Mouse (Mus musculus) heart, adult 9 months (tissue): ENCODE data around the gene Arhgap45.
A peak's percentile ranks its signal among the peaks of the same experiment; 100 is the strongest.

ENCODE experiments used
- DNase-seq, 2 experiments: peaks; one replicate each; pipeline ENCODE4 v3.0.0; 2022; ENCODE audit warnings: low spot score in 2 of 2

Arhgap45 gene

GRCm38 (mm10) chr10:80055891-80056290 lies 39.4 kb downstream of the Arhgap45 start:
- no peak for DNase-seq

- DNase-seq: no peak
These were observed 40.1 kb downstream of the Arhgap45 start for GRCm38 (mm10) chr10:80056506-80056905.

- DNase-seq: no peak
These were observed 40.7 kb downstream of the Arhgap45 start for GRCm38 (mm10) chr10:80056976-80057682.

DNA sequence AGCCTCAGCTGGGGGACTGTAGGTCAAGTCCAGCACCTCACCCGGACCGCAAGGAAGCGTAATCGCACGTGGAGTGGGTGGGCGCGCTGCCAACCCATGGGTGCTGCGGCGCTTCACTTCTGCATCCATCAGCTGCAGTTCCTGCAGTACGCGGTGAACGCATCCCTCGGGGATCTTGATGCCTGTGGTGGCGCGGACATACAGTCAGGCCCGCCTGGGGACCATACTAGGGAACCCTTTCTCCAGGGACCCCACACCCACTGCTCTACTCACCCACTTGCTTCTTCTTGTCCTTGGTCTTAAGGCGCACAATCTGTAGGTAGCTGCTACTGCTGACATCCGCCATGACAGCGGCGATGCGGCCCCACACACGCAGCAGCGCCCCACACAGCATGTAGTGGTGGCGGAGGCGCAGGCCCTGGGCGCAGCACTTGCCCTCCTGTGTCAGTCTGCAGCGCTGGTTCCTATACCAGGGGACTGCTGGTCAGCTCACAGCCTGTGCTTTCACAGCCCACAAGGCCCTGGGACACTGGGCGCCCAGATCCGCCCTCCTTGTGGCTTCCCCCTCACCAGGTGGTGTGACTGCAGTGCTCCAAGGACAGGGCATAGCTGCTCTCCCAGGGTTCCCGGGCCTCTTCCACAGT lies 41.4 kb downstream of the Arhgap45 start:
- no peak for DNase-seq

DNA sequence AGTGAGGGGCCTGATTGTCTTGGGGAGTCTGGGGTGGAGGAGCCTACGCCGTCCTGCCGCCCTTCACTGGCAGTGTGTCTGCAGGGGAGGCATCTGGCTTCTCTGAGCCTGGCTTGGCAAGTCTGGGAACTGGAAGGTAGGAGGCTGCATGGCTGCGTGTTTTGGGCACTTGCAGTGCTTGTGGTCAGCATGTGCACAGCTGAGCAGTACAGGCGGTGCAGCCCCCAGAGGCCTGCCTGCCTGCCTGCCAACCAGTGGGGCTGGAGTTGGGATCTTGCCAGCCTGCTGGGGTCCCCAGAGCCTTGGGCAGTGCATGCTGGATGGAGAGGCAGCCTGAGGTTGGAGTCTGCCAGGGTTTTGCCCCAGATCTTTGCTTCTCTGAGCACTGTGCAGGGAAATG lies 46.7 kb downstream of the Arhgap45 start:
- DNase-seq: no peak

GRCm38 (mm10) chr10:80063877-80064650 lies 47.6 kb downstream of the Arhgap45 start:
- no peak for DNase-seq

- DNase-seq: no peak
These were observed 52.8 kb downstream of the Arhgap45 start for GRCm38 (mm10) chr10:80069251-80069650.

GRCm38 (mm10) chr10:80069948-80070450 lies 53.5 kb downstream of the Arhgap45 start:
- DNase-seq: no peak

DNA sequence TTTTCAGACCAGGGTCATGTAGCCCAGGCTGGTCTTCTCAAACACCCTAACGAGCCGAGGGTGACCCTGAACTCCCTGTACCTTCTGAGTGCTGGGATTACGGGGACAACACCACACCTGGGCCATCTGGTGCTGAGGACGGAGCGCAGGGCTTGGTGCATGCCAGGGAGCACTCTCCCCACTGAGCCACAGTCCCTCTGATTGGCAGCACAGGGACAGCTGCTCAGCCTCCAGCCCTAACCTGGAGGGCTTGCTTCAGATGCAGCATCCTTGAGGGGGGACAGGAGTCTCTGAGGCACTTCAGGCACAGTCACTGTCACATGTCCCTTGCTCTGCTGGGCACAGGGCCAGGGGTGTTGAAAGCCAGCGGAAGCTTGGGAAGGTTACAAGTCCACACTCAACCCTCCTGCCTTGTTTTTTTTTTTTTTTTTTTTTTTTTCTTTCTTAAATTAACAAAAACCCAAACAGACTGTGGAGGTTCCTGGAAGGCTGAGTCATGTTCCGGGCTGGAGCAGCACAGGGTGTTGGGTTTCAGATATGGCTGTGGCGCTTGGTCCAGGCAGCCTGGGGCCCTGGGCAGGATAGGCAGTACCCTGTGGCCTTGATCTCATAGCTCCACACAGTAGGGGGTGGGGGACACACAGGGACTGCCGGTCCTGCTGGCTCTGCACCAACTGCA lies 54.5 kb downstream of the Arhgap45 start:
- peak; percentile 84 to 91 for DNase-seq

- DNase-seq: peak in 1 of 2 experiments; percentile 32
These were observed 55.1 kb downstream of the Arhgap45 start for GRCm38 (mm10) chr10:80071516-80071900.

DNA sequence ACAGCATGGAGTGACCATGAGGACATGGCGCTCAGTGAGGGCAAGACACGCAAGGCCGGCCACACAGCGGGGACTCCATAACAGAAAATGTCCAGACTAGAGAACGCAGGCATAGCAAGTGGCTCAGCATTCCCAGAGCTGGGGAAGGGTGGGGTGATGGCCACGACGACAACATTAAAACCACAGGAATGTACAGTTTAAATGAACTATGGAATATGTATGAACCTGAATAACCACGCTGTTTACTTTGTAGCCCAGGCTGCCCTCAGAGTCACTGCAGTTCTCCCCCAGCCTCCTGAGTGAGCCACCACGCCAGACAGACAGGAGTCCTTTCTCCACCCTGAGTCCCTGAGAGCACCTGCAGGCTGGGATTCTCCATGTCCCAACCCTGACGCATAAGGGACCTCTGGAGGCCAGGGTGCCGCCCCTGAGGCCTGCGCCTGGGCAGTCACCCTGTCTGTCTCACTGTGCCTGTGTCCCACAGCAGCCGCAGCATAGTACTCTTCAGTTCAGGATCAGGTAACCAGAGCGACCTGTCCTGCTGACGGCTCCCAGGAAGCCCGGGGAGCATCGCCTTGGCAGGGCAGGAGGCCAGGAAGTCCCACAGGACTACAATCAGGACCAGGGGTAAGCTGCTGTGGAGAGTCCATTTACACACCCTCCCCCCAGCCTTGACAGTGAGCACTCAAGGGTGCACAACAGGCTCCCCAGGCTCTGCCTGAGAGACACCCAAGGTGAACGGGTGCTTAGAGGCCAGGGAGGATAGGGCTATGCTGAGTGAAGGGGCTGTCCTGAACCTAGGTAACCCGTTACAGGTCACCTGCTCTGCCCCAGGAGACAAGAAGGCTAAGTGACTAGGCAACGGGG lies 56.4 kb downstream of the Arhgap45 start:
- no peak for DNase-seq

GRCm38 (mm10) chr10:80074813-80075601 lies 58.6 kb downstream of the Arhgap45 start:
- peak; percentile 82 to 86 for DNase-seq

DNA sequence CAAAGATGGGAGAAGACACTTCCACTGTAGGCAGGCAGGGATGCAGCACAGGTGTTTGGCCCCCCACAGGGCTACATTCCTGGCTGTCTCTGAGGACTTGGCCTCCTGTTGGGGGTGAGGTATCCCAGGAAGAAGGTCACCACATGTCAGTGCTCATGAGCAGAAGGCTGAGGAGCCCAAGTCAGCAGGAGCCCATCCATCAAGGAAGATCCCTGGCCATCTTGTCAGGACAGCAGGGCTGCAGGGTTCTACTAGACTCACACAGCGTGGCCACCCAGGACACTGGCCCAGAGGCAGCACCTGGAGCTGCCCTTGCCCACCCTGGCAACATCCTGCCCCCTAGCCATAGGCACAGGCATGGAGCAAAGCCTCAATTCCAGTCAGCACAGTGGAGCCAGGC lies 59.5 kb downstream of the Arhgap45 start:
- no peak for DNase-seq

DNA sequence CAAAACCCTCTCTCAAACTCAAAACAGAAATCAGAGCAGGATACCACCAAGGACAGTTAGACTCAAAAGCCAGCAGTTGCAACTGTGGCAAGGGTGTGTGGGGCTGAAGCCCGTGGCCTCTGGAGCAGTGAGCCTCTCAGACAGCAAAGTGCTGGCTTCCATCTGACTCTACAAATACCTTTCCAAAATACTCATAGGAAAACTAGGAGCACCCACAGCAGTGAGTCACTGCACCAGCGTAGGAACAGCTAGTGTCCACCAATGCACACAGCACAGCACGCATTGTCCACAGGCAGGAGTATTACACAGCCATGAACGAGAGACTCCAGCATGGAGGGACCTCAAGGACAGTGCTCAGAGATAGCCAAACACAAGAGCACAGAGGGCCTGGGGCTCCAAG lies 59.9 kb downstream of the Arhgap45 start:
- DNase-seq: no peak

DNA sequence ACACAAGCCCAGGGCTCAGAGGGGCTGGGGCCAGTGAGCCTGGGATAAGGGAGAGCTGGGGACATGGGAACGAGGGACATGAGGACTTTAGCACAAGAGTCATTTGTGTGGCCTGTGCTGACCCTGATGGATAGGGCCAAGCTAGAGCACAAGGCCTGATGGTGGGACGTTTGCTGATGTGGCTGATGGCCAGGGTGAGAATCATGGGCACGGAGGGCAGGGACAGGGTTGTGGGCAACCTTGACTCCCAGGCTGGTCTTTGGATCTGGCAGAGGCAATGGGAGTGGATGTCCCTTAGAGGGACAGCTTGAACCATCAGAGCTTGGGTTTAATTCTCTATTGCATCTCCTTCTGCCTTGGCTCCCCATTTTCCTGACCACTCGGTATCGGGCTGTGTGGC lies 60.9 kb downstream of the Arhgap45 start:
- DNase-seq: no peak

GRCm38 (mm10) chr10:80078366-80078765 lies 61.9 kb downstream of the Arhgap45 start:
- DNase-seq: no peak

DNA sequence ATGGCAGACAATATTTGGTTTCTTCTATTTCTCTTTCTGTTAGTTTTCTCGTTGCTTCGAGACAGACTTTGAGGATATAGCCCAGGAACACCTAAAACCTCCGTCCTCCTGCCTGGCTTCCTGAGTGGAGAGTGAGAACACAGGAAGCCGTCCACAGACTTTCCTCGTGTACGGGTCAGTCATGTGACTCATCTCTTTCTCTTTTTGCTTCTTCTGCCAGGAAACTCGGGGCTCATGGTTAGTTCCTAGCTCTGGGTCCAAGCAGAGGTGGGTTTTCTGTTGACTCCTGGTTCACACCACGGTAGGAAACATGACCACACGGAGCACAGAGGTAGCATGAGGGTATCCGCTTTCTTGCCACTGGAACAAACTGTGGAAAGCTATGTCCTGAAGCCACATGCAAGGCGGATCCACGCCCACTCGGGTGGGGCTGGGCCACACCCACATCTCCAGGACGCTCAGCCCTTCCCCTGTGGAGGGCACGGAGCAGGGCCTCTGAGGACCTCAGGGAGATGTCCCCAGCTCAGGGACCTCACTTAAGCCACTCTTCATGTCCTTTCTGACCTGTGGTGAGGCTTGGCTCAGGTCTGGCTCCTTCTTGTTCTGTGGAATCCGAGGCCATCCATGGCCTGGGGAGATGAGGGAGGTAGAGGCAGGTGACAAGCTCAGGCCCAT lies 64.1 kb downstream of the Arhgap45 start:
- DNase-seq: no peak
